Mouse (Mus musculus) embryonic facial prominence, embryonic 14.5 days (tissue): ENCODE measurements around the gene 1700088E04Rik. TPM values are rescaled to one million over a fixed set of nuclear protein-coding genes. Genes with fewer than 3 reads are reported as not detected.
A peak's percentile ranks its signal among the peaks of the same experiment; 100 is the strongest.

Experiments used
- ATAC-seq: fragments of 200-750 bp; cut with Nextera tagmentation; 2 replicates; pipeline ENCODE4 v1.8.0; 2017; ENCODE audit warnings: low read depth, moderate number of reproducible peaks, moderate TSS enrichment
- DNase-seq: peaks from one replicate; pipeline ENCODE4 v3.0.0-alpha.2; 2015; ENCODE audit warnings: low spot score
- H3K27ac ChIP-seq: fragments of 300-500 bp; sonication (generic); replicated peaks from 2 replicates; pipeline ENCODE4 v1.5.1; 2014; ENCODE audit warnings: low read depth, mild to moderate bottlenecking, low read length, moderate library complexity
- H3K27me3 ChIP-seq: fragments of 300-500 bp; sonication (generic); replicated peaks from 2 replicates; pipeline ENCODE4 v1.6.1; 2014; ENCODE audit warnings: low read length; ENCODE audit not compliant: control insufficient read depth, insufficient read depth
- H3K36me3 ChIP-seq: fragments of 300-500 bp; sonication (generic); 2 replicates; pipeline ENCODE4 v1.6.1; 2014; ENCODE audit warnings: low read length, mixed read lengths; ENCODE audit not compliant: control insufficient read depth, insufficient read depth
- H3K4me1 ChIP-seq: fragments of 300-500 bp; sonication (generic); 2 replicates; pipeline ENCODE4 v1.6.1; 2014; ENCODE audit warnings: antibody characterized with exemption, low read length; ENCODE audit not compliant: control insufficient read depth, insufficient read depth
- H3K4me2 ChIP-seq: fragments of 300-500 bp; sonication (generic); 2 replicates; pipeline ENCODE4 v1.6.1; 2014; ENCODE audit warnings: low read depth, mild to moderate bottlenecking, low read length, moderate library complexity, mixed read lengths
- H3K4me3 ChIP-seq: fragments of 300-500 bp; sonication (generic); 2 replicates; pipeline ENCODE4 v1.5.1; 2014; ENCODE audit warnings: low read depth, mild to moderate bottlenecking, low read length
- H3K9ac ChIP-seq: fragments of 300-500 bp; sonication (generic); 2 replicates; pipeline ENCODE4 v1.6.1; 2014; ENCODE audit warnings: low read depth, mild to moderate bottlenecking, low read length, moderate library complexity, mixed read lengths
- H3K9me3 ChIP-seq: fragments of 300-500 bp; sonication (generic); 2 replicates; pipeline ENCODE4 v1.6.1; 2016; ENCODE audit warnings: low read length; ENCODE audit not compliant: control insufficient read depth
- WGBS: fragments of 180-500 bp; shearing (Covaris S2); extraction: QIAGEN DNeasy Blood & Tissue Kit; methylation state at CpG from one replicate; pipeline ENCODE4 v1.1.7; 2014; 5-methylcytosine and 5-hydroxymethylcytosine counted together
- polyA plus RNA-seq: library from polyadenylated mRNA; unstranded; fragments of >200 nt; fragmentation: Nextera tagmentation; extraction: Ambion mirVana; gene quantifications from 2 replicates; pipeline ENCODE4 v1.2.1, GENCODE M21; 2014

The 1700088E04Rik gene
- polyA plus RNA-seq, 1 experiment from 2014 or later = 12.2 TPM

- Histone ChIP-seq H3K9ac (no peak overlapping the region), H3K27ac (peak overlapping the region; percentile 46), H3K36me3 (0 out of 2 replicates have a peak, but pooled peaks cover 2% of the 10 kb centered on the region), H3K4me2 (no peak overlapping the region), H3K27me3 (no peaks in the 10 kb centered on the region), H3K4me3 (no peak overlapping the region), H3K9me3 (no peaks in the 10 kb centered on the region), H3K4me1 (peaks cover 15% of the 10 kb centered on the region)
- ATAC-seq (no peak), DNase-seq (no peak)
Observed at GRCm38 (mm10) chr15:79101531-79101930, 39.5 kb downstream of the 1700088E04Rik start.

GRCm38 (mm10) chr15:79100391-79100790 is 40.7 kb downstream of the 1700088E04Rik start:
- Histone ChIP-seq H3K9ac (no peak overlapping the region), H3K4me2 (no peak overlapping the region), H3K27ac (no peak overlapping the region), H3K36me3 (peaks cover 13% of the 10 kb centered on the region), H3K4me1 (peaks cover 15% of the 10 kb centered on the region), H3K27me3 (no peaks in the 10 kb centered on the region), H3K4me3 (no peak overlapping the region), H3K9me3 (no peaks in the 10 kb centered on the region)
- WGBS = 59% methylated on average over 4 of the region's 4 CpGs
- DNase-seq = no peak
- no peak for ATAC-seq

- H3K9me3 ChIP-seq = no peaks in the 10 kb centered on the region
- peak overlapping the region; percentile 55; the same call in 1 of the 2 replicates for H3K27ac ChIP-seq
- H3K4me2 ChIP-seq = no peak overlapping the region
- ATAC-seq = no peak
- H3K27me3 ChIP-seq = no peaks in the 10 kb centered on the region
- no peak for DNase-seq
- H3K4me3 ChIP-seq = no peak overlapping the region
- H3K36me3 ChIP-seq = peaks cover 21% of the 10 kb centered on the region
- H3K4me1 ChIP-seq = peaks cover 15% of the 10 kb centered on the region
- WGBS = 58% methylated on average over 4 of the region's 4 CpGs
- H3K9ac ChIP-seq = no peak overlapping the region
Observed at GRCm38 (mm10) chr15:79099456-79099855, 41.6 kb downstream of the 1700088E04Rik start.

GRCm38 (mm10) chr15:79098868-79099267 is 42.2 kb downstream of the 1700088E04Rik start:
- WGBS = 59% methylated on average over 7 of the region's 7 CpGs
- peaks cover 15% of the 10 kb centered on the region for H3K4me1 ChIP-seq
- H3K4me3 ChIP-seq = no peak overlapping the region
- H3K27me3 ChIP-seq = no peaks in the 10 kb centered on the region
- no peaks in the 10 kb centered on the region for H3K9me3 ChIP-seq
- no peak overlapping the region for H3K4me2 ChIP-seq
- no peak for ATAC-seq
- peak overlapping the region; percentile 55; the same call in 1 of the 2 replicates for H3K27ac ChIP-seq
- H3K9ac ChIP-seq = no peak overlapping the region
- H3K36me3 ChIP-seq = peaks cover 27% of the 10 kb centered on the region
- no peak for DNase-seq

- DNase-seq (no peak), ATAC-seq (no peak)
- H3K9ac ChIP-seq = no peak overlapping the region
- peaks cover 15% of the 10 kb centered on the region for H3K4me1 ChIP-seq
- H3K4me3 ChIP-seq = no peak overlapping the region
- no peaks in the 10 kb centered on the region for H3K27me3 ChIP-seq
- no peak overlapping the region for H3K4me2 ChIP-seq
- H3K27ac ChIP-seq = peak overlapping the region; percentile 75
- H3K9me3 ChIP-seq = no peaks in the 10 kb centered on the region
- WGBS = 47% methylated on average over 5 of the region's 5 CpGs
- H3K36me3 ChIP-seq = peaks cover 33% of the 10 kb centered on the region
Observed at GRCm38 (mm10) chr15:79098220-79098619, 42.8 kb downstream of the 1700088E04Rik start.

- peaks cover 15% of the 10 kb centered on the region for H3K4me1 ChIP-seq
- WGBS = 36% methylated on average over 6 of the region's 6 CpGs
- H3K27me3 ChIP-seq = no peaks in the 10 kb centered on the region
- DNase-seq = peak; percentile 82
- ATAC-seq = peak; percentile 91
- peak overlapping the region; percentile 75 for H3K27ac ChIP-seq
- H3K9me3 ChIP-seq = no peaks in the 10 kb centered on the region
- H3K36me3 ChIP-seq = peaks cover 39% of the 10 kb centered on the region
- H3K4me3 ChIP-seq = no peak overlapping the region
- peak overlapping the region; percentile 6 for H3K4me2 ChIP-seq
- H3K9ac ChIP-seq = no peak overlapping the region
Observed at GRCm38 (mm10) chr15:79097611-79098025, 43.4 kb downstream of the 1700088E04Rik start.

GRCm38 (mm10) chr15:79097135-79097534 is 43.9 kb downstream of the 1700088E04Rik start:
- no peaks in the 10 kb centered on the region for H3K9me3 ChIP-seq
- peak; percentile 56 for DNase-seq
- H3K4me2 ChIP-seq = peak overlapping the region; percentile 6; the same call in 1 of the 2 replicates
- no peak overlapping the region for H3K4me3 ChIP-seq
- H3K9ac ChIP-seq = no peak overlapping the region
- peaks cover 44% of the 10 kb centered on the region for H3K36me3 ChIP-seq
- no peaks in the 10 kb centered on the region for H3K27me3 ChIP-seq
- 32% methylated on average over 2 of the region's 2 CpGs for WGBS
- ATAC-seq = no peak
- H3K27ac ChIP-seq = peak overlapping the region; percentile 75
- peaks cover 15% of the 10 kb centered on the region for H3K4me1 ChIP-seq

GRCm38 (mm10) chr15:79096556-79096955 is 44.5 kb downstream of the 1700088E04Rik start:
- no peak for DNase-seq
- no peak for ATAC-seq
- H3K9ac ChIP-seq = no peak overlapping the region
- peak overlapping the region; percentile 33 for H3K27ac ChIP-seq
- no peak overlapping the region for H3K4me3 ChIP-seq
- no peak overlapping the region for H3K4me2 ChIP-seq
- H3K9me3 ChIP-seq = no peaks in the 10 kb centered on the region
- no peaks in the 10 kb centered on the region for H3K27me3 ChIP-seq
- peaks cover 50% of the 10 kb centered on the region for H3K36me3 ChIP-seq
- peaks cover 14% of the 10 kb centered on the region for H3K4me1 ChIP-seq
- 78% methylated on average over 3 of the region's 3 CpGs for WGBS

- ATAC-seq = no peak
- H3K4me1 ChIP-seq = peaks cover 11% of the 10 kb centered on the region
- H3K9ac ChIP-seq = no peak overlapping the region
- H3K36me3 ChIP-seq = peaks cover 60% of the 10 kb centered on the region
- H3K4me3 ChIP-seq = no peak overlapping the region
- no peaks in the 10 kb centered on the region for H3K9me3 ChIP-seq
- no peak for DNase-seq
- no peak overlapping the region for H3K27ac ChIP-seq
- no peaks in the 10 kb centered on the region for H3K27me3 ChIP-seq
- H3K4me2 ChIP-seq = no peak overlapping the region
- 82% methylated on average over 5 of the region's 5 CpGs for WGBS
Observed at GRCm38 (mm10) chr15:79095483-79095882, 45.6 kb downstream of the 1700088E04Rik start.
